Mouse (Mus musculus): ENCODE measurements around the gene Fabp3. TPM values are rescaled to one million over a fixed set of nuclear protein-coding genes. Genes with fewer than 3 reads are reported as not detected.

Gene Fabp3
- polyA plus RNA-seq, 1 experiment: 126 TPM

DNA sequence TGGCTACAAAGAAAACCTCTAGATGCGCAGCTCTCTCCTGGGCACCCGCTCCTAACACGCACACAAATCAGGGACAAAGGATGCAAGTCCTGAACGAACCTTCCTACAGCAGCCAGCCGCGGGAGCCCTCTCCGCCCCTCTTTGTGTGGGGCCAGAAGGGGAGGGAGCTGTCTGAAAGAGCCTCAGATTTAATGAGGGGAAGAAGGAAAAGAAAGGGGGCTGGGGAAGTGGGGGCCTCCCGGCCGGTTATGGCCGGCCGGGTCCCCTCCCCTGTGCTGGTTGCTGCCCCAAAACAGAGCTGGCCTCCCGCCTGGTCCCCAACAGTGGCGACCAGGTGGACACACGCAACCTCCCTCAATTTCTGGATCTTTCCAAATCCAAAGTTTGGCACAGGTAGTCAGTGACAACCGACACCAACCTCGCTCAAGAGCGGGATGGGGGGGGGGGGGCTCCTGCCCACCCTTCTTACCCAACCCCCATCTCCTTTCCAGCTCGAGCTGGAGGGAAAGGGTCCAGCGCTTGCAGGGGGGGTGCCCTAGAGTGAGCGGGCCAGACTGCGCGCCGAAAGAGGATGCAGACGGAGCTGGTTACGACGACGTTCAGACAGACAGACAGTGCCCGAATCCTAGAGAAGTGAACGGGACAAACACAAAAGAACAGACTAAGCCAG is 33.9 kb upstream of the Fabp3 start:
- peak; percentile 97 for DNase-seq (ENCODE audit: low read depth)
- TF ChIP-seq CTCF (IDR thresholded peaks at IDR 0.05; ENCODE audit: borderline replicate concordance, extremely low read depth, insufficient read depth, insufficient read length) (no peak), POLR2A (IDR thresholded peaks at IDR 0.05; ENCODE audit: borderline replicate concordance, extremely low read depth, insufficient read depth, insufficient read length, poor library complexity, severe bottlenecking) (peak; percentile 36; the same call in 1 of the 2 replicates)

- DNase-seq (ENCODE audit: low read depth): peak; percentile 73
- TF ChIP-seq POLR2A (IDR thresholded peaks at IDR 0.05; ENCODE audit: borderline replicate concordance, extremely low read depth, insufficient read depth, insufficient read length, poor library complexity, severe bottlenecking): peak; percentile 65; the same call in 1 of the 2 replicates
- TF ChIP-seq CTCF (IDR thresholded peaks at IDR 0.05; ENCODE audit: borderline replicate concordance, extremely low read depth, insufficient read depth, insufficient read length): no peak
Observed at GRCm38 (mm10) chr4:130275016-130275822, 33.2 kb upstream of the Fabp3 start.

DNA sequence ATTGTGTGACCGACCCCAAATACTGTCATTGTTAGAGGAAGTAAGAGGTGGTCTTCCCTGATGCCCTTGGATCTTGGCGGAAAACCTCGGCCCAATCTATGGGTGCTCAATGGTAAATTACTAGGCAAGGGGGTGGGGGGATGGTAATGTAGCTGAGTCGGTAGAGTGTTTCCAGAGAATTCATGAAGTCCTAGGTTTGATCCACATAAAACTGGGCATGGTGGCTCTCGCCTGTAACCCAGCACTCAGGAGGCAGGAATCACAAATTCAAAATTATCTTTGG is 32.6 kb upstream of the Fabp3 start:
- no peak for DNase-seq (ENCODE audit: low read depth)
- no peak for TF ChIP-seq POLR2A (IDR thresholded peaks at IDR 0.05; ENCODE audit: borderline replicate concordance, extremely low read depth, insufficient read depth, insufficient read length, poor library complexity, severe bottlenecking)
- no peak for TF ChIP-seq CTCF (IDR thresholded peaks at IDR 0.05; ENCODE audit: borderline replicate concordance, extremely low read depth, insufficient read depth, insufficient read length)

DNA sequence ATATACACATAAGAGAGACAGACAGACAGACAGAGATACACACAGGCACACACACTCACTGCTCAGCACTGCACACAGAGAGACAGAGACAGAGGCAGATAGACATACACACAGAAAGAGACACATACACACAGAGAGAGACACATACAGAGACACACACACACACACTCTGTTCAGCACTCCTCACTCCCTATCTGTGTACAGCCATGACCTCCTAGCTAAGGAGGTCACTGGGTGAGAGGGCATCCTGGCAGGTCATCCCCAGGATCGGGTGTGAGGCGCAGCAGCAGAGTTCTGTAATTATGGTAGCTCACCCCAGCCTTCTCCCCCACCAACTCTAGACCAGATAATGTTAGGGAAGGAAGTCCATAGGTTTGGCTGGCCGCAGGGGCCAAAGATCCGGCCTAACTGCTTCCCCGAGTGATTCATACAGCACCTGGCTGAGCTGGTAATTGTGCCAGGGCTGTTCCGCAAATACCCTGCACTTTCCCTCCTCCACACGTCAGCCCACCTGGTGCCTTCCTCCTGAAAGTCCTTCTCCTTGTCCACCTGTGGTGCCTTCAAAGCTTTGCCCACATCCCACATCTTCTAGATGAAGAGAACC is 31.7 kb upstream of the Fabp3 start:
- TF ChIP-seq POLR2A (IDR thresholded peaks at IDR 0.05; ENCODE audit: borderline replicate concordance, extremely low read depth, insufficient read depth, insufficient read length, poor library complexity, severe bottlenecking) (no peak), CTCF (IDR thresholded peaks at IDR 0.05; ENCODE audit: borderline replicate concordance, extremely low read depth, insufficient read depth, insufficient read length) (no peak)
- no peak for DNase-seq (ENCODE audit: low read depth)

- TF ChIP-seq CTCF (IDR thresholded peaks at IDR 0.05; ENCODE audit: borderline replicate concordance, extremely low read depth, insufficient read depth, insufficient read length): no peak
Observed at GRCm38 (mm10) chr4:130279105-130279504, 29.3 kb upstream of the Fabp3 start, which contains the start of gene Serinc2. Serinc2 (minus strand) TSS chr4:130279205.

DNA sequence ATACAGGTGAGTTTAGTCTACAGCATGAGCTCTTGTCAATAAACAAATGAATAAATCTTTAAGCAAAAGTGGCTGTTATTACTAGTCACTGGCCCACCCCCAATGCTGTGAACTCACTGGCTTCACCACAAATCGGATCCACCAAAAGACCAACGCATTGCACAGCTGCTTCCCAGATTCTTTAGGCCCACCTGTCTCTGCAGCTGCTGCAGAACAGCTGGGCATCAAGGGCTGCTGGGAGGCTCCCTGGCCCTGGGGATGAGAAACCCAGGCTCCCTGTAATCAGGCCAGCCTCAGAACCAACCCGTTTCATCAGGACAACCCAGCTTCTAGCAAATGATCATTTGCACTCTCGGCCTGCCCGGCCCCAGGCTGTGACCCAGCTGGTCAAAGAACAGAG is 25.5 kb upstream of the Fabp3 start:
- TF ChIP-seq CTCF (IDR thresholded peaks at IDR 0.05; ENCODE audit: borderline replicate concordance, extremely low read depth, insufficient read depth, insufficient read length) (no peak), POLR2A (IDR thresholded peaks at IDR 0.05; ENCODE audit: borderline replicate concordance, extremely low read depth, insufficient read depth, insufficient read length, poor library complexity, severe bottlenecking) (no peak)
- DNase-seq (ENCODE audit: low read depth): no peak

More at GRCm38 (mm10) chr4:130279105-130279504, 29.3 kb upstream of the Fabp3 start, which contains the start of gene Serinc2:
- DNase-seq (ENCODE audit: low read depth): no peak

- TF ChIP-seq POLR2A (IDR thresholded peaks at IDR 0.05; ENCODE audit: borderline replicate concordance, extremely low read depth, insufficient read depth, insufficient read length, poor library complexity, severe bottlenecking) (no peak), CTCF (IDR thresholded peaks at IDR 0.05; ENCODE audit: borderline replicate concordance, extremely low read depth, insufficient read depth, insufficient read length) (no peak)
Observed at GRCm38 (mm10) chr4:130283826-130284225, 24.6 kb upstream of the Fabp3 start.

DNA sequence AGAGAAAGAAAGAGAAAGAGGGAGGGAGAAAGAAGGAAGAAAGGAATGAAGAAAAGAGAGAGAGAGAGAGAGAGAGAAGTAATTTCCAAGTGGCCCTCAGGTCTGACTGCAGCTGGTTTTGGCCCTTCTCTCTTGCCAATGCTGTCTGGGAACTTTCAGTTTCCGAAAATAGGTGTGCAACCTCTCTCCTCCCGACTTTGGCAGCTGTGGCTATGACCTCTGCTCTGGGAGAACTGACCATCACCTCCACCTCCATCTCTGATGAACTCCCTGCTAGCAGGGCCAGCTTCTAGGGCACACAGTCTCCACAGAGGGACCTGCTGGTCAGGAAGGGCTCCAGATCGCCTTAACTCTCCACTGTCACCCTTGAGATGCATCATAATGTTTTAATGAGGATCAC is 21.9 kb upstream of the Fabp3 start:
- DNase-seq (ENCODE audit: low read depth): no peak
- TF ChIP-seq CTCF (IDR thresholded peaks at IDR 0.05; ENCODE audit: borderline replicate concordance, extremely low read depth, insufficient read depth, insufficient read length): no peak
- no peak for TF ChIP-seq POLR2A (IDR thresholded peaks at IDR 0.05; ENCODE audit: borderline replicate concordance, extremely low read depth, insufficient read depth, insufficient read length, poor library complexity, severe bottlenecking)

More at GRCm38 (mm10) chr4:130283826-130284225, 24.6 kb upstream of the Fabp3 start:
- no peak for DNase-seq (ENCODE audit: low read depth)

- TF ChIP-seq CTCF (IDR thresholded peaks at IDR 0.05; ENCODE audit: borderline replicate concordance, extremely low read depth, insufficient read depth, insufficient read length): no peak
- TF ChIP-seq POLR2A (IDR thresholded peaks at IDR 0.05; ENCODE audit: borderline replicate concordance, extremely low read depth, insufficient read depth, insufficient read length, poor library complexity, severe bottlenecking): no peak
- no peak for DNase-seq (ENCODE audit: low read depth)
Observed at GRCm38 (mm10) chr4:130289824-130290223, 18.6 kb upstream of the Fabp3 start.

GRCm38 (mm10) chr4:130292271-130292670 is 16.1 kb upstream of the Fabp3 start:
- TF ChIP-seq CTCF (IDR thresholded peaks at IDR 0.05; ENCODE audit: borderline replicate concordance, extremely low read depth, insufficient read depth, insufficient read length): peak; percentile 96
- no peak for TF ChIP-seq POLR2A (IDR thresholded peaks at IDR 0.05; ENCODE audit: borderline replicate concordance, extremely low read depth, insufficient read depth, insufficient read length, poor library complexity, severe bottlenecking)

GRCm38 (mm10) chr4:130294513-130294912 is 13.9 kb upstream of the Fabp3 start:
- TF ChIP-seq CTCF (IDR thresholded peaks at IDR 0.05; ENCODE audit: borderline replicate concordance, extremely low read depth, insufficient read depth, insufficient read length) (no peak), POLR2A (IDR thresholded peaks at IDR 0.05; ENCODE audit: borderline replicate concordance, extremely low read depth, insufficient read depth, insufficient read length, poor library complexity, severe bottlenecking) (no peak)
- DNase-seq (ENCODE audit: low read depth): no peak

More at GRCm38 (mm10) chr4:130292271-130292670, 16.1 kb upstream of the Fabp3 start:
- DNase-seq (ENCODE audit: low read depth): peak; percentile 87
